Mouse (Mus musculus): ENCODE results near the gene Tmem232.
"Not testable (repeated sequence)": the region's sequence is repeated elsewhere in the genome, so short reads cannot be mapped to it uniquely, and the experiment has no call there.

- TF ChIP-seq EP300 (IDR thresholded peaks at IDR 0.05; ENCODE audit: low read length); CHD2 (IDR thresholded peaks at IDR 0.05; ENCODE audit: low read length); ELF1 (IDR thresholded peaks at IDR 0.05; ENCODE audit: low read depth, low read length); MEF2A (IDR thresholded peaks at IDR 0.05; ENCODE audit: borderline replicate concordance, low read depth, low read length); SMC3 (IDR thresholded peaks at IDR 0.05; ENCODE audit: low read depth, low read length): not testable (repeated sequence)
Observed at GRCm38 (mm10) chr17:65546221-65546620, 5.6 kb upstream of the Tmem232 start.

Data from CH12.LX (cell line).